ENCODE assay signal across 7 mouse cellular contexts in the genomic region with DNA sequence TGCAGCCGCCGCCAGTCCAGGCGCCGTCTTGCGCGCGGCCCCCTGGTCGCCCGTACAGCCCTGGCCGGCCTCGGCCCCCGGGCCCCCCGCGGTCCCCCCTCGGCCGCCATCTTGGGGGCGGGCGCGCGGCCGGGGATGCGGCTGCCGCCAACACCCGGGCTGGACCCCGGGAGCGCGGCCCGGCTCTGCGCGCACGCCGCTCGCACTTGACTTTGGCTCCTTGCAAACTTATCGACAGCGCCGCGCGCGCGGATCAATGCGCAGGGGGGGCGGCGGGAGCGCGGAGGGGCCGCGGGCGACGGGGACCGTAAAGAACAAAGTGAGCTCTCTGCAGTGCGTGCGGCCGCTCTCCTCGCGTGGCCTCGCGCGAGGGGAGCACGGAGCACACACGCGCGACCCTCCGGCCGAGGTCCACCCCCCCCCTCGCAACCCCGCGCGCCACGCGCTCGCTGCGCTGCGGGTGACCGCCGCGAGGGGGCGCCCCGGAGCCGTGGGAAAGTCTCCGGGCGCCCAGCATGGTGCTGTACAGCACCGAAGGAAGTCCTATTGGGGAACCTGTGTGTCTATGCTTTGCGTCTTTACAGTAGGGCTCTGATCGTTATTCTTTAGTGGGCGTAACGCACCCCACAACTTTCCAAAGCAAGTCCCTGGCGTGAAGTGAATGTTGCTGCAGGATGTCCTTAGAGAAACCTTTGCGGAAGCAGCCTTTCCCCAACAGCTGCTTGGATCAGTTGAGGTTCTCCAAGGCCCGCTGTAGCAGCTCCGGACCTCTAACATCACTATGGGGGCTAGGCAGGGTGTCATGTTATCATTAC. TPM values are rescaled to one million over a fixed set of nuclear protein-coding genes. Genes with fewer than 3 reads are reported as not detected.
DNase-seq lines count a peak whose midpoint lies in the region; ATAC-seq and TF ChIP-seq lines count a peak whose summit lies in the region.

A gene (minus strand): TSS at position 86 of the 815 bp plus-strand sequence.

- no peak for TF ChIP-seq POLR2A in bone marrow, adult 2 months (IDR thresholded peaks at IDR 0.05; ENCODE audit: borderline replicate concordance, control insufficient read depth, low read depth, low read length)
- TF ChIP-seq POLR2A in heart, adult 2 months (IDR thresholded peaks at IDR 0.05; ENCODE audit: insufficient read depth, low read depth, low read length): no peak
- no peak for TF ChIP-seq POLR2A in kidney, adult 2 months (IDR thresholded peaks at IDR 0.05; ENCODE audit: low read depth, low read length)
- TF ChIP-seq POLR2A in small intestine, adult 2 months (IDR thresholded peaks at IDR 0.05; ENCODE audit: low read depth, low read length): no peak

- peak; percentile 89 for DNase-seq in embryonic facial prominence, embryonic 10.5 days (ENCODE audit: low spot score)
- peak; percentile 81 to 86 for DNase-seq in heart, adult 2 months
- peak; percentile 64 for DNase-seq in kidney, adult 2 months

- H3K4me2 ChIP-seq in limb, embryonic 12.5 days: peak within 1 kb of the TSS; percentile 63
- H3K4me2 ChIP-seq in midbrain, embryonic 12.5 days (replicated peaks): peak within 1 kb of the TSS; percentile 66

- TF ChIP-seq CTCF in bone marrow, adult 2 months (IDR thresholded peaks at IDR 0.05; ENCODE audit: control insufficient read depth, insufficient read depth, low read length): peak; percentile 50; the same call in 1 of the 2 replicates
- no peak; the same call in 1 of the 2 replicates for TF ChIP-seq CTCF in heart, adult 2 months (IDR thresholded peaks at IDR 0.05)
- peak; percentile 51 for TF ChIP-seq CTCF in kidney, adult 2 months (conservative IDR thresholded peaks at IDR 0.05; ENCODE audit: insufficient read depth, insufficient read length, low read depth, low read length)
- peak; percentile 74; the same call in 1 of the 2 replicates for TF ChIP-seq CTCF in small intestine, adult 2 months (IDR thresholded peaks at IDR 0.05; ENCODE audit: extremely low read depth, insufficient read length, insufficient replicate concordance, low read depth, low read length)

- H3K4me3 ChIP-seq in bone marrow, adult 2 months (replicated peaks; ENCODE audit: control insufficient read depth, low read depth, low read length): peak within 1 kb of the TSS; percentile 38
- peak within 1 kb of the TSS; percentile 81 for H3K4me3 ChIP-seq in embryonic facial prominence, embryonic 10.5 days
- H3K4me3 ChIP-seq in heart, adult 2 months: peak within 1 kb of the TSS; percentile 78
- peak within 1 kb of the TSS; percentile 88 for H3K4me3 ChIP-seq in kidney, adult 2 months (ENCODE audit: insufficient read depth, low read depth, low read length)
- peak within 1 kb of the TSS; percentile 84 for H3K4me3 ChIP-seq in limb, embryonic 12.5 days (replicated peaks)
- H3K4me3 ChIP-seq in midbrain, embryonic 12.5 days: peak within 1 kb of the TSS; percentile 87
- H3K4me3 ChIP-seq in small intestine, adult 2 months (ENCODE audit: low read depth, low read length): peak within 1 kb of the TSS; percentile 76

- H3K27me3 ChIP-seq in embryonic facial prominence, embryonic 10.5 days (replicated peaks; ENCODE audit: low read depth, poor library complexity, severe bottlenecking): peaks cover 87% of the 10 kb centered on the region
- peaks cover 3% of the 10 kb centered on the region for H3K27me3 ChIP-seq in heart, adult 2 months (ENCODE audit: control insufficient read depth, insufficient read depth, low read length)
- H3K27me3 ChIP-seq in kidney, adult 2 months (replicated peaks; ENCODE audit: control insufficient read depth, insufficient read depth, low read length): peaks cover 4% of the 10 kb centered on the region; the same call in 1 of the 2 replicates
- peaks cover 85% of the 10 kb centered on the region for H3K27me3 ChIP-seq in limb, embryonic 12.5 days
- peaks cover 11% of the 10 kb centered on the region; the same call in 1 of the 2 replicates for H3K27me3 ChIP-seq in midbrain, embryonic 12.5 days
- H3K27me3 ChIP-seq in small intestine, adult 2 months (ENCODE audit: control insufficient read depth, insufficient read depth, low read length): peaks cover 31% of the 10 kb centered on the region

- 2% methylated on average over 90 of the region's 90 CpGs for WGBS in bone marrow, adult 2 months
- 1% methylated on average over 90 of the region's 90 CpGs for WGBS in embryonic facial prominence, embryonic 10.5 days
- WGBS in heart, adult 2 months: under 1% methylated on average over 90 of the region's 90 CpGs
- WGBS in kidney, adult 2 months: 1% methylated on average over 90 of the region's 90 CpGs
- under 1% methylated on average over 88 of the region's 90 CpGs for WGBS in limb, embryonic 12.5 days
- WGBS in midbrain, embryonic 12.5 days: under 1% methylated on average over 71 of the region's 90 CpGs
- WGBS in small intestine, adult 2 months: 1% methylated on average over 90 of the region's 90 CpGs

- no peak within 1 kb of the TSS for H3K27ac ChIP-seq in bone marrow, adult 2 months (ENCODE audit: control insufficient read depth, insufficient read depth, low read depth, low read length, poor library complexity)
- peak within 1 kb of the TSS; percentile 90 for H3K27ac ChIP-seq in embryonic facial prominence, embryonic 10.5 days (replicated peaks)
- H3K27ac ChIP-seq in heart, adult 2 months: peak within 1 kb of the TSS; percentile 48
- H3K27ac ChIP-seq in kidney, adult 2 months (ENCODE audit: insufficient read depth, low read depth, low read length): no peak within 1 kb of the TSS
- 0 out of 2 replicates have a peak within 1 kb of the TSS, but pooled peaks have one; percentile 45 for H3K27ac ChIP-seq in limb, embryonic 12.5 days
- peak within 1 kb of the TSS; percentile 94 for H3K27ac ChIP-seq in midbrain, embryonic 12.5 days (replicated peaks)
- no peak within 1 kb of the TSS for H3K27ac ChIP-seq in small intestine, adult 2 months (ENCODE audit: insufficient read depth, low read depth, low read length)

- peak; percentile 88 for ATAC-seq in limb, embryonic 12.5 days (ENCODE audit: insufficient number of reproducible peaks, insufficient read depth, low FRiP score, low TSS enrichment, low read depth)
- ATAC-seq in midbrain, embryonic 12.5 days (ENCODE audit: low FRiP score, low read depth): peak; percentile 76

- no peaks in the 10 kb centered on the region; the same call in 1 of the 2 replicates for H3K4me1 ChIP-seq in bone marrow, adult 2 months (ENCODE audit: control insufficient read depth, insufficient read depth, low read length)
- peaks cover 60% of the 10 kb centered on the region for H3K4me1 ChIP-seq in embryonic facial prominence, embryonic 10.5 days
- peaks cover 3% of the 10 kb centered on the region for H3K4me1 ChIP-seq in heart, adult 2 months (ENCODE audit: control insufficient read depth, insufficient read depth, low read length)
- H3K4me1 ChIP-seq in kidney, adult 2 months (ENCODE audit: control insufficient read depth, insufficient read depth, low read length): peaks cover 4% of the 10 kb centered on the region
- H3K4me1 ChIP-seq in limb, embryonic 12.5 days (replicated peaks): peaks cover 43% of the 10 kb centered on the region
- peaks cover 55% of the 10 kb centered on the region for H3K4me1 ChIP-seq in midbrain, embryonic 12.5 days
- H3K4me1 ChIP-seq in small intestine, adult 2 months (ENCODE audit: control insufficient read depth, insufficient read depth, insufficient read length, low read length): peaks cover 8% of the 10 kb centered on the region

- no peak for TF ChIP-seq EP300 in heart, adult 2 months (IDR thresholded peaks at IDR 0.05; ENCODE audit: insufficient read depth, low read depth, low read length)

- no peaks in the 10 kb centered on the region for H3K9me3 ChIP-seq in embryonic facial prominence, embryonic 10.5 days
- H3K9me3 ChIP-seq in limb, embryonic 12.5 days: no peaks in the 10 kb centered on the region
- H3K9me3 ChIP-seq in midbrain, embryonic 12.5 days: no peaks in the 10 kb centered on the region

- no peaks in the 10 kb centered on the region for H3K79me2 ChIP-seq in heart, adult 2 months (replicated peaks; ENCODE audit: control insufficient read depth, insufficient read depth, low read length)

- H3K36me3 ChIP-seq in embryonic facial prominence, embryonic 10.5 days (replicated peaks): no peaks in the 10 kb centered on the region
- H3K36me3 ChIP-seq in heart, adult 2 months (ENCODE audit: control insufficient read depth, insufficient read depth, low read length): no peaks in the 10 kb centered on the region
- no peaks in the 10 kb centered on the region for H3K36me3 ChIP-seq in kidney, adult 2 months (ENCODE audit: control insufficient read depth, insufficient read depth, low read length)
- no peaks in the 10 kb centered on the region for H3K36me3 ChIP-seq in limb, embryonic 12.5 days
- H3K36me3 ChIP-seq in midbrain, embryonic 12.5 days: no peaks in the 10 kb centered on the region
- no peaks in the 10 kb centered on the region for H3K36me3 ChIP-seq in small intestine, adult 2 months (ENCODE audit: control insufficient read depth, insufficient read depth, low read length)

- peak within 1 kb of the TSS; percentile 95 for H3K9ac ChIP-seq in heart, adult 2 months (ENCODE audit: low read depth, low read length)
- peak within 1 kb of the TSS; percentile 81 for H3K9ac ChIP-seq in limb, embryonic 12.5 days (replicated peaks)
- peak within 1 kb of the TSS; percentile 89 for H3K9ac ChIP-seq in midbrain, embryonic 12.5 days (replicated peaks)

- intact Hi-C loops in heart, adult 2 months (cut with DNase I): loop anchor here (5.0 kb wide), 1 partner anchor 37 kb away; no protein-coding TSS in a partner anchor

RNA-seq across cellular contexts. Expression of the gene that starts here (rescaled TPM):
- 0.41 and 1.2 TPM in 2 replicates for polyA plus RNA-seq in bone marrow, adult 2 months (2011; ENCODE audit: insufficient read depth, insufficient read length, low replicate concordance, missing spikeins)
- polyA plus RNA-seq in embryonic facial prominence, embryonic 10.5 days (2016; fragmentation: Nextera tagmentation; extraction: Ambion mirVana): 4.9 and 5.1 TPM in 2 replicates
- total RNA-seq in heart, adult 2 months (2021): 10 to 100 TPM; 18.1 to 18.4 TPM
- 11.4 and 16.7 TPM in 2 replicates for polyA plus RNA-seq in heart, adult 2 months (2012; rRNA removed)
- polyA plus RNA-seq in kidney, adult 2 months (2012; rRNA removed): 3.2 and 3.6 TPM in 2 replicates
- 5.0 and 5.9 TPM in 2 replicates for polyA plus RNA-seq in limb, embryonic 12.5 days (2016; fragmentation: Nextera tagmentation; extraction: Ambion mirVana)
- polyA plus RNA-seq in midbrain, embryonic 12.5 days (2016; fragmentation: Nextera tagmentation; extraction: Ambion mirVana): 19.7 and 20.2 TPM in 2 replicates
- polyA plus RNA-seq in small intestine, adult 2 months (2012; rRNA removed): 1.7 and 2.6 TPM in 2 replicates

Comparison
In these comparisons a context has a peak if more than half of its experiments do, and no peak if none do; other contexts are left out.
1. H3K27ac ChIP-seq: peak in embryonic facial prominence, embryonic 10.5 days (single experiment), heart, adult 2 months (single experiment), limb, embryonic 12.5 days (single experiment) and midbrain, embryonic 12.5 days (single experiment); none in bone marrow, adult 2 months (single experiment), kidney, adult 2 months (single experiment) and small intestine, adult 2 months (single experiment).
2. H3K4me3 ChIP-seq: peak in every context shown above with its lines; median percentile 88 in kidney, adult 2 months; 87 in midbrain, embryonic 12.5 days; 84 in limb, embryonic 12.5 days; 81 in embryonic facial prominence, embryonic 10.5 days; 78 in heart, adult 2 months; 76 in small intestine, adult 2 months; 38 in bone marrow, adult 2 months.
3. Peak in every context shown above with its lines, with median percentiles within 50 percentile points of each other: DNase-seq and H3K9ac ChIP-seq.